Mouse (Mus musculus) embryonic facial prominence, embryonic 11.5 days (tissue): Measurements from ENCODE around the gene Gucy2e. TPM values are rescaled to one million over a fixed set of nuclear protein-coding genes. Genes with fewer than 3 reads are reported as not detected.
A peak's percentile ranks its signal among the peaks of the same experiment; 100 is the strongest.

Source experiments
- ATAC-seq: fragments of 200-750 bp; cut with Nextera tagmentation; replicated peaks from 2 replicates; pipeline ENCODE4 v1.8.0; 2017; ENCODE audit warnings: low read depth; ENCODE audit not compliant: insufficient number of reproducible peaks, low FRiP score, low TSS enrichment
- DNase-seq: peaks from one replicate; pipeline ENCODE4 v3.0.0-alpha.2; 2015; ENCODE audit warnings: low spot score
- H3K27ac ChIP-seq: fragments of 300-500 bp; sonication (generic); replicated peaks from 2 replicates; pipeline ENCODE4 v1.5.1; 2014; ENCODE audit warnings: mild to moderate bottlenecking, low read depth, low read length, control low read depth
- H3K27me3 ChIP-seq: fragments of 300-500 bp; sonication (generic); 2 replicates; pipeline ENCODE4 v1.6.1; 2014; ENCODE audit warnings: mild to moderate bottlenecking, low read length, moderate library complexity, mixed read lengths; ENCODE audit not compliant: control insufficient read depth, insufficient read depth
- H3K36me3 ChIP-seq: fragments of 300-500 bp; sonication (generic); replicated peaks from 2 replicates; pipeline ENCODE4 v1.6.1; 2014; ENCODE audit warnings: low read depth, mild to moderate bottlenecking, low read length, moderate library complexity, mixed read lengths; ENCODE audit not compliant: control insufficient read depth, insufficient read depth
- H3K4me1 ChIP-seq: fragments of 300-500 bp; sonication (generic); 2 replicates; pipeline ENCODE4 v1.6.1; 2014; ENCODE audit warnings: low read length, mixed read lengths; ENCODE audit not compliant: control insufficient read depth, insufficient read depth
- H3K4me2 ChIP-seq: fragments of 300-500 bp; sonication (generic); 2 replicates; pipeline ENCODE4 v1.6.1; 2014; ENCODE audit warnings: low read depth, mild to moderate bottlenecking, control low read depth, low read length, moderate library complexity
- H3K4me3 ChIP-seq: fragments of 300-500 bp; sonication (generic); 2 replicates; pipeline ENCODE4 v1.5.1; 2014; ENCODE audit warnings: low read depth, low read length, control low read depth
- H3K9ac ChIP-seq: fragments of 300-500 bp; sonication (generic); replicated peaks from 2 replicates; pipeline ENCODE4 v1.6.1; 2014; ENCODE audit warnings: mild to moderate bottlenecking, control low read depth, low read length
- H3K9me3 ChIP-seq: fragments of 300-500 bp; sonication (generic); replicated peaks from 2 replicates; pipeline ENCODE4 v1.6.1; 2016; ENCODE audit warnings: mild to moderate bottlenecking, low read length, inconsistent platforms, mixed read lengths; ENCODE audit not compliant: control insufficient read depth
- WGBS: fragments of 180-500 bp; shearing (Covaris S2); extraction: QIAGEN DNeasy Blood & Tissue Kit; methylation state at CpG from one replicate; pipeline ENCODE4 v1.1.7; 2014; 5-methylcytosine and 5-hydroxymethylcytosine counted together
- polyA plus RNA-seq: library from polyadenylated mRNA; unstranded; fragments of >200 nt; fragmentation: Nextera tagmentation; extraction: Ambion mirVana; gene quantifications from 2 replicates; pipeline ENCODE4 v1.2.1, GENCODE M21; 2014

Gucy2e gene
- polyA plus RNA-seq, 1 experiment from 2014 or later, result not detected

DNA sequence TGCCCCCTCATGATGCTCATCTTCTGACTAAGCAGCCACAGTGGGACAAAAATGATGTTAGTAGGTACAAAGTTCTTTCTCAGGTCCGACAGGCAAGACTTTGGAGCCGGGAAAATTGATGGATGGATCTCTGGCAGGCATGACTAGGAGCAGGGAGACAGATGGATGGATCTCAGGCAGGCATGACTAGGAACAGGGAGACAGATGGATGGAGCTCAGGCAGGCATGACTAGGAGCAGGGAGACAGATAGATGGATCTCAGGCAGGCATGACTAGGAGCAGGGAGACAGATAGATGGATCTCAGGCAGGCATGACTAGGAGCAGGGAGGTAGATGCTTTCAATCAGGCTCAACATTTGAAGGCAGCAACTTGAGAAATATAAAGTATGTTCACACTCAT is 25.4 kb downstream of the Gucy2e start:
- no peak for ATAC-seq

DNA sequence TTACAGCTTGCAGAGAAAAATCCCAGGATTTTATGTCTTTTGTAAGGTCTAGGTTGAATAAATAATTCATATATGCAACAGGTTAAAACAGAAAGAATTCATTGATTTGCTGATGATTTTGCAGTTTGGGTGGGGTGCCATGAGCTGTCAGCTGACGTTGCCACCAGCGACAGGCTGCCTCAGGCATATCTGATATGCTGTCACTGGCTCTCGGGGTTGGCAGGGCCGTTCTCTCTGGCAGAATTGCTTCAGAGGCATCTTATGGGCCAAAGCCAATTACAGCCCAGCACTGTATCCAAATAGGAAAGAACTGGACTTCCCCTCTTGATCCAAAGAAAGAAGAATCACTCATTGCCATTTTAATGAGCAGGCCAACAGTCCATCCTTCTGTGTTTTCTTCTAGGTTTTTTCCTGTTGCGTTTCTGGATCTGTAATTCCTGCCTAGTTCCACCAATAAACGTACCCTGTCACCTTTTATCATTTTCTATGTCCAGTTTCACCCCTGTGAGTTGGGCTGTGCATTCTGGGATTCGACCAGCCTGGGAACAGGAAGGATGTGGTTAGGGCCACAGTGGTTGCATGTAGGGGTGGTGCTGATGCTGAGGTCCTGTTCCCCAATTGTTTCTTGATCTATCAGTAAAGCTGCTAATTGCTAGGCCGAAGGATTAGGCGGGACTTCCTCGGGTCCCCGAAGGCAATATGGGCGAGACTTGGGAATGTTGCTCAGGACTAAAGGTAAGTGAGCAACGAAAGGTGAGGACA is 34.2 kb downstream of the Gucy2e start:
- WGBS, result 76% methylated on average over 13 of the region's 13 CpGs
- H3K4me2 ChIP-seq, result no peak overlapping the region
- no peak overlapping the region for H3K27ac ChIP-seq
- no peak for DNase-seq
- no peak overlapping the region for H3K9ac ChIP-seq
- H3K4me1 ChIP-seq, result no peaks in the 10 kb centered on the region; the same call in 1 of the 2 replicates
- H3K9me3 ChIP-seq, result no peaks in the 10 kb centered on the region
- peaks cover 6% of the 10 kb centered on the region; the same call in 1 of the 2 replicates for H3K27me3 ChIP-seq
- H3K4me3 ChIP-seq, result no peak overlapping the region
- no peak for ATAC-seq
- no peaks in the 10 kb centered on the region for H3K36me3 ChIP-seq

More for the DNA sequence above, 25.4 kb downstream of the Gucy2e start:
- Histone ChIP-seq H3K36me3 (no peaks in the 10 kb centered on the region), H3K9me3 (no peaks in the 10 kb centered on the region), H3K27me3 (no peaks in the 10 kb centered on the region), H3K27ac (no peak overlapping the region), H3K9ac (no peak overlapping the region; the same call in 1 of the 2 replicates), H3K4me1 (no peaks in the 10 kb centered on the region), H3K4me2 (peak overlapping the region; percentile 13), H3K4me3 (0 out of 2 replicates have a peak overlapping the region, but pooled peaks have one; percentile 1)
- DNase-seq, result peak; percentile 29
- WGBS, result 41% methylated on average over 2 of the region's 2 CpGs

DNA sequence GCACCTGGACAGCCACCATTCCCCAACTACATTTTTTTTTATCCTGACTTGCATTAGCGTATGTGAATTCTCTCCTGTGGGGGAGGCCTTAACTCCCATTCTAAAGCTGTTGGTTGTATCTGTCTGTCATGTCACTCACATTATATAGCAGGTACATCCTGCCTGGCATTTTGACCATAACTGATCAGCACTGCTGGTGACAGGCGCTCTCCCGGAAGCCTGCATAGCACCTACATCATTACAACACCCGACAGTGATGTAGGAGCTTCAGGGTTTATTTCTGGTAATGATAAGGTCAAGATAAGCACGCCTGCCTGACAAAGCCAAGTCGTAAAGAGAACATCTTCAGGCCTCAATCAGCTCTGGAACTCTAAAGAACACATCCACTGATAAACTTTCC is 36.6 kb downstream of the Gucy2e start:
- no peaks in the 10 kb centered on the region for H3K36me3 ChIP-seq
- H3K4me2 ChIP-seq, result no peak overlapping the region
- peaks cover 21% of the 10 kb centered on the region for H3K27me3 ChIP-seq
- no peak overlapping the region for H3K4me3 ChIP-seq
- H3K4me1 ChIP-seq, result no peaks in the 10 kb centered on the region; the same call in 1 of the 2 replicates
- DNase-seq (no peak), ATAC-seq (no peak)
- no peaks in the 10 kb centered on the region for H3K9me3 ChIP-seq
- WGBS, result 76% methylated on average over 6 of the region's 6 CpGs
- H3K27ac ChIP-seq, result no peak overlapping the region
- no peak overlapping the region for H3K9ac ChIP-seq

DNA sequence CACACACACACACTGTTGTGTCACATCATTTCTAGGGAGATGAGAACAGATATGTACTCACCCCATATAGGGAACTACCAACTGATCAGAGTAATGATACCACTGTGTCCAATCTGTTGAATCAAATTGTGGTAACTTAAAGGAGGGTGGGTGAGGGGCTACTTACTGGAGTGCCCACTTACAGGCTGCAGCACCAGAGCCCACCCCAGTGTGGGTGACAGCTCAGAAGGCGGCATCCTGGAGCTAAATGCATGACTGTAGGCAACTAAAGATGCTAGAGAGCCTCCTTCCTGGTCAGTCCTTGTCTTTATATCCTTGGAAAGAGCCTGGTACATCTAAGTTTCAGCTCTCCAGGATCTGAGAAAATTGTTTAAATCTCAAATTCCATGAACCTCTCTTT is 37.6 kb downstream of the Gucy2e start:
- H3K27me3 ChIP-seq, result peaks cover 21% of the 10 kb centered on the region
- no peak overlapping the region for H3K9ac ChIP-seq
- H3K9me3 ChIP-seq, result no peaks in the 10 kb centered on the region
- H3K4me3 ChIP-seq, result no peak overlapping the region
- no peaks in the 10 kb centered on the region; the same call in 1 of the 2 replicates for H3K4me1 ChIP-seq
- ATAC-seq (no peak), DNase-seq (no peak)
- no peak overlapping the region for H3K27ac ChIP-seq
- no peaks in the 10 kb centered on the region for H3K36me3 ChIP-seq
- 92% methylated on average over 1 of the region's 1 CpGs for WGBS
- H3K4me2 ChIP-seq, result no peak overlapping the region

DNA sequence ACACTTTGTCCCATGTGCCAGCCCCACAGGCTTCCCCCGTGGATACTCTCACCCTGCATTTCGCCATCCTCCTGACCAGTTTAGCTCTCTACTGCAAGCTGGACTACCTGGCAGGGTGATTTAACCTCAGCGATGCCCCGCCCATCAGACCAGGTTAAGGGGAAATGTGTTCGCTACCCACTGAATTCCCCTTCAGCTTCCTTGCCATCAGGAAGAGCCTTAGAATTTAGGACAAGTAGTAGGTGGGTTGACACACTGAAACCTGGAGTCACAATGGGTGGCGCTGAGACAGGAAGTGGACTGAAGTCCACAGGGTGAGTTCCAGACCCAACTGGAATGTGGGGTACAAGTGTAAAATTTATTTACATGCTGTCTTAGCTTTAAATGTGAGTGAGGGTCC is 39.1 kb downstream of the Gucy2e start, which contains the start of gene Alox8:
Alox8 (minus strand) TSS at position 101 of the 400 bp plus-strand sequence.
- Histone ChIP-seq H3K4me3 (peak within 1 kb of the TSS; percentile 21), H3K27ac (no peak within 1 kb of the TSS), H3K9me3 (no peaks in the 10 kb centered on the region), H3K4me2 (peak within 1 kb of the TSS; percentile 39), H3K9ac (0 out of 2 replicates have a peak within 1 kb of the TSS, but pooled peaks have one; percentile 3), H3K36me3 (no peaks in the 10 kb centered on the region), H3K4me1 (no peaks in the 10 kb centered on the region; the same call in 1 of the 2 replicates), H3K27me3 (peaks cover 21% of the 10 kb centered on the region)
- no peak for ATAC-seq
- no peak for DNase-seq
- 26% methylated on average over 6 of the region's 6 CpGs for WGBS

DNA sequence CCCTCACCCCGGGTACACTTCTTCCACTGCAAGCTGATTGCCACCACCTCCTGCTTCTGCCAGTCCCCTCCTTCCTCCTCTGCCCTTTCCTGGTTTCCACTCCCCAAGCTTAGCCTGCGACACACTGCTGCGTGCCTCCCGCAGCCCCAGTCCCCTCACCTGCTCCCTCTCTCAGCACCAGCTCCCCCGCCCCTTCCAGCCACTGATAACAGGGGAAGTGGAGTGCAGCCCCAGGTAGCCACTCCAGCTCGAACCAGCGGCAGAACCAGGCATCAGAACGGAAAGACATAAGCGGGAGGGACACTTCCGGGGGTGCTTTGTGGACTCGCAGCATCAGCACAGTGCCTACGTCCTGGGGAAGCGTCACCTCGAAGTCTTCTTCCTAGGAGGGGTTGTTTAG is 39.6 kb downstream of the Gucy2e start:
- Histone ChIP-seq H3K4me3 (peak overlapping the region; percentile 21), H3K4me1 (no peaks in the 10 kb centered on the region; the same call in 1 of the 2 replicates), H3K36me3 (no peaks in the 10 kb centered on the region), H3K4me2 (peak overlapping the region; percentile 39), H3K9ac (0 out of 2 replicates have a peak overlapping the region, but pooled peaks have one; percentile 3), H3K9me3 (no peaks in the 10 kb centered on the region), H3K27me3 (peaks cover 21% of the 10 kb centered on the region), H3K27ac (no peak overlapping the region)
- 0% methylated on average over 14 of the region's 14 CpGs for WGBS
- no peak for DNase-seq
- ATAC-seq, result no peak

DNA sequence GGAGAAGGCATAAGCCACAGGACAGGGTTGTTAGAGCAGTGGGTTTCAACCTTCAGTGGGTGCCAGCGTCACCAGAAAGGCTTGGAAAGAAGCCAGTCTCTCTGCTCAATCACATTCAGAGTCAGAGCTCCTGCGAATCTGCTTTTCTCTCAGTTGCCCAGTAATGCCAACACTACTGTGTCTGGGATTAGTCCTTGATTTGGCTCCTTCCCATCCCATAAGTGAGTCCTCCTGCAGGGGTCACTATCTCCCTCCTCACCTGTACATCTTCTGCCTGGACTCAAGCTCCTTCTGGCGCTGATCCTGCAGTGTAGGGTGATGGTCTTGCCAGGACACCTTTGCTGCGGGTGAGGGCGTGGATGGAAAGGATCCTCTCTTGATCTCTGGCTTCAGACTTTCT is 40.1 kb downstream of the Gucy2e start:
- Histone ChIP-seq H3K4me3 (peak overlapping the region; percentile 21; the same call in 1 of the 2 replicates), H3K4me1 (no peaks in the 10 kb centered on the region; the same call in 1 of the 2 replicates), H3K9ac (no peak overlapping the region), H3K9me3 (no peaks in the 10 kb centered on the region), H3K36me3 (no peaks in the 10 kb centered on the region), H3K27ac (no peak overlapping the region), H3K27me3 (peaks cover 21% of the 10 kb centered on the region), H3K4me2 (no peak overlapping the region; the same call in 1 of the 2 replicates)
- WGBS, result 5% methylated on average over 5 of the region's 5 CpGs
- ATAC-seq (no peak), DNase-seq (no peak)

DNA sequence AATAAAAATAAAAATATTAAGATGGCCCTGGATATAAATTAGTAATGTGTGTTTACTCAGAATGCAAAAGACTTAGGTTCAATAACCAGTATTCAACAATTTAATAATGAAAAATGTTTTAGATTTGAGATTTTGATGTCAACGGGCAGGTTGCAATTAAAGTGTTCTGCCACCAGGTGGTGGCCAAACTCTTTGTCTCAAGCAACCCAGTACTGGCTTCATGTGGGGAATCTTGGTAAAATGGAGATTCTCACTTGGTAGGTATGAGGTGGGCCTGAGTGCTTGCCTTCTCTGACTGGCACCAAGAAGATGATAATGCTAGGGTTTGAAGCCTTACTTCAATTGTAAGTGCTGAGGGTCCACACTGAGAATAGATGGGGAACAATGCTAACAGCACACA is 44.0 kb downstream of the Gucy2e start:
- 0% methylated on average over 1 of the region's 1 CpGs for WGBS
- H3K9ac ChIP-seq, result no peak overlapping the region
- H3K4me1 ChIP-seq, result no peaks in the 10 kb centered on the region; the same call in 1 of the 2 replicates
- peak; percentile 72 for DNase-seq
- H3K4me2 ChIP-seq, result no peak overlapping the region
- no peak overlapping the region for H3K27ac ChIP-seq
- no peaks in the 10 kb centered on the region for H3K36me3 ChIP-seq
- H3K27me3 ChIP-seq, result peaks cover 16% of the 10 kb centered on the region
- H3K4me3 ChIP-seq, result no peak overlapping the region
- H3K9me3 ChIP-seq, result no peaks in the 10 kb centered on the region
- ATAC-seq, result no peak
